Mouse (Mus musculus) lung, postnatal 0 days (tissue): ENCODE data around the gene Parvb.

Source experiments
- CTCF ChIP-seq: IDR thresholded peaks from 2 replicates; pipeline ENCODE4 v1.5.1; 2016; ENCODE audit warnings: antibody characterized with exemption, mild to moderate bottlenecking
- EP300 ChIP-seq: IDR thresholded peaks from 2 replicates; pipeline ENCODE4 v1.6.1; 2016; ENCODE audit warnings: antibody characterized with exemption, mild to moderate bottlenecking, control low read depth

GRCm38 (mm10) chr15:84323966-84324869 lies 92.4 kb downstream of the Parvb start, which contains the start of gene Parvg:
- TF ChIP-seq CTCF: no peak
- TF ChIP-seq EP300: no peak
